Mouse (Mus musculus): ENCODE measurements at regions not wholly inside any gene's neighbourhood (a gene's known extent, or its start where the extent isn't known, plus 50 kb on each side); places are given as distances from the start of the nearest gene placed in this dataset.
A peak's percentile ranks its signal among the peaks of the same experiment; 100 is the strongest.
"Not testable (repeated sequence)": the region's sequence is repeated elsewhere in the genome, so short reads cannot be mapped to it uniquely, and the experiment has no call there.

- no peak overlapping the region for H3K27ac ChIP-seq (ENCODE audit: insufficient read depth, low read depth, low read length, poor library complexity, severe bottlenecking)
- DNase-seq (ENCODE audit: low read depth, low spot score), result no peak
- H3K9ac ChIP-seq (ENCODE audit: insufficient read depth, low read depth, low read length, poor library complexity, severe bottlenecking), result no peak overlapping the region
- H3K4me1 ChIP-seq (ENCODE audit: control insufficient read depth in 2 of 2, insufficient read depth in 2 of 2, low read length in 2 of 2, poor library complexity in 1 of 2), result no peaks in the 10 kb centered on the region
- H3K4me3 ChIP-seq (ENCODE audit: insufficient read depth in 1 of 2, low read depth in 1 of 2, low read length in 2 of 2, poor library complexity in 1 of 2, severe bottlenecking in 1 of 2), result no peak overlapping the region
- H3K9me3 ChIP-seq (ENCODE audit: control insufficient read depth, insufficient read depth, low read depth, low read length), result no peaks in the 10 kb centered on the region
- no peaks in the 10 kb centered on the region for H3K36me3 ChIP-seq (ENCODE audit: control insufficient read depth, insufficient read depth, low read length, poor library complexity, severe bottlenecking)
- no peak for TF ChIP-seq ZNF384 (IDR thresholded peaks at IDR 0.05; ENCODE audit: low read depth, low read length)
- no peak for TF ChIP-seq MAFK (IDR thresholded peaks at IDR 0.05; ENCODE audit: insufficient read depth, low read depth, low read length)
- TF ChIP-seq HCFC1 (IDR thresholded peaks at IDR 0.05; ENCODE audit: borderline replicate concordance, insufficient read depth, low read length), result no peak
- no peak for TF ChIP-seq ZC3H11A (IDR thresholded peaks at IDR 0.05; ENCODE audit: borderline replicate concordance, low read depth, low read length)
- TF ChIP-seq CHD2 (IDR thresholded peaks at IDR 0.05; ENCODE audit: low read depth, low read length), result no peak
- in situ Hi-C loops (cut with MboI; ENCODE audit: low sequenced_read_pairs in 2 of 2, unreplicated experiment in 2 of 2), result no loop called here
These were observed 1777.3 kb upstream of the Cdh9 start for GRCm38 (mm10) chr15:14951246-14951645.

- Histone ChIP-seq H3K4me1 (ENCODE audit: control insufficient read depth in 2 of 2, insufficient read depth in 2 of 2, low read length in 2 of 2, poor library complexity in 1 of 2) (no peaks in the 10 kb centered on the region), H3K9me3 (ENCODE audit: control insufficient read depth, insufficient read depth, low read depth, low read length) (no peaks in the 10 kb centered on the region), H3K4me3 (ENCODE audit: insufficient read depth in 1 of 2, low read depth in 1 of 2, low read length in 2 of 2, poor library complexity in 1 of 2, severe bottlenecking in 1 of 2) (no peak overlapping the region), H3K27ac (ENCODE audit: insufficient read depth, low read depth, low read length, poor library complexity, severe bottlenecking) (no peak overlapping the region), H3K36me3 (ENCODE audit: control insufficient read depth, insufficient read depth, low read length, poor library complexity, severe bottlenecking) (no peaks in the 10 kb centered on the region), H3K9ac (ENCODE audit: insufficient read depth, low read depth, low read length, poor library complexity, severe bottlenecking) (no peak overlapping the region)
- DNase-seq (ENCODE audit: low read depth, low spot score), result no peak
- TF ChIP-seq ZNF384 (IDR thresholded peaks at IDR 0.05; ENCODE audit: low read depth, low read length) (no peak), MAFK (IDR thresholded peaks at IDR 0.05; ENCODE audit: insufficient read depth, low read depth, low read length) (no peak), HCFC1 (IDR thresholded peaks at IDR 0.05; ENCODE audit: borderline replicate concordance, insufficient read depth, low read length) (no peak), ZC3H11A (IDR thresholded peaks at IDR 0.05; ENCODE audit: borderline replicate concordance, low read depth, low read length) (no peak), CHD2 (IDR thresholded peaks at IDR 0.05; ENCODE audit: low read depth, low read length) (no peak)
- in situ Hi-C loops (cut with MboI; ENCODE audit: low sequenced_read_pairs in 2 of 2, unreplicated experiment in 2 of 2), result no loop called here
These were observed 1746.3 kb upstream of the Cdh9 start for GRCm38 (mm10) chr15:14982227-14982626.

GRCm38 (mm10) chr15:15019352-15019751 lies 1709.2 kb upstream of the Cdh9 start:
- in situ Hi-C loops (cut with MboI; ENCODE audit: low sequenced_read_pairs in 2 of 2, unreplicated experiment in 2 of 2); H3K9me3 ChIP-seq (ENCODE audit: control insufficient read depth, insufficient read depth, low read depth, low read length); H3K4me3 ChIP-seq (ENCODE audit: insufficient read depth in 1 of 2, low read depth in 1 of 2, low read length in 2 of 2, poor library complexity in 1 of 2, severe bottlenecking in 1 of 2); H3K27ac ChIP-seq (ENCODE audit: insufficient read depth, low read depth, low read length, poor library complexity, severe bottlenecking); H3K9ac ChIP-seq (ENCODE audit: insufficient read depth, low read depth, low read length, poor library complexity, severe bottlenecking); H3K36me3 ChIP-seq (ENCODE audit: control insufficient read depth, insufficient read depth, low read length, poor library complexity, severe bottlenecking); H3K4me1 ChIP-seq (ENCODE audit: control insufficient read depth in 2 of 2, insufficient read depth in 2 of 2, low read length in 2 of 2, poor library complexity in 1 of 2): not testable (repeated sequence)
- DNase-seq (ENCODE audit: low read depth, low spot score), result peak; percentile 19

Data from ES-E14 (cell line).